Mouse (Mus musculus) testis, adult 2 months (tissue): ENCODE results near the gene Cdiptos. TPM values are rescaled to one million over a fixed set of nuclear protein-coding genes. Genes with fewer than 3 reads are reported as not detected.

ENCODE experiments used
- H3K27ac ChIP-seq: fragments of 200-500 bp; 2 replicates; pipeline ENCODE4 v1.5.1; 2012; ENCODE audit warnings: low read depth, low read length; ENCODE audit not compliant: control insufficient read depth, insufficient read depth
- H3K27me3 ChIP-seq: fragments of 200-500 bp; 2 replicates; pipeline ENCODE4 v1.6.1; 2012; ENCODE audit warnings: mild to moderate bottlenecking, low read length, moderate library complexity; ENCODE audit not compliant: control insufficient read depth, insufficient read depth
- H3K36me3 ChIP-seq: fragments of 200-500 bp; 2 replicates; pipeline ENCODE4 v1.6.1; 2012; ENCODE audit warnings: mild to moderate bottlenecking, low read length; ENCODE audit not compliant: control insufficient read depth, insufficient read depth
- H3K4me1 ChIP-seq: fragments of 200-500 bp; 2 replicates; pipeline ENCODE4 v1.6.1; 2012; ENCODE audit warnings: low read length; ENCODE audit not compliant: control insufficient read depth, insufficient read depth
- H3K4me3 ChIP-seq: fragments of 200-500 bp; 2 replicates; pipeline ENCODE4 v1.5.1; 2012; ENCODE audit warnings: low read depth, mild to moderate bottlenecking, low read length, moderate library complexity, mixed read lengths; ENCODE audit not compliant: control insufficient read depth
- CTCF ChIP-seq: fragments of 200-500 bp; IDR thresholded peaks from 2 replicates; pipeline ENCODE4 v1.5.1; 2012; ENCODE audit warnings: low read depth, mild to moderate bottlenecking, inconsistent platforms, low read length, moderate library complexity; ENCODE audit not compliant: control insufficient read depth, insufficient read depth, insufficient replicate concordance
- POLR2A ChIP-seq: fragments of 200-500 bp; IDR thresholded peaks from 2 replicates; pipeline ENCODE4 v1.6.1; 2012; ENCODE audit warnings: low read depth, mild to moderate bottlenecking, inconsistent platforms, low read length, moderate library complexity; ENCODE audit not compliant: control insufficient read depth
- polyA plus RNA-seq: library from polyadenylated mRNA; depleted of rRNA; stranded (reverse); fragments of >200 nt; gene quantifications from 2 replicates; pipeline ENCODE4 v1.2.3, GENCODE M21; 2012

The Cdiptos gene
- polyA plus RNA-seq, 1 experiment: 822 TPM

GRCm38 (mm10) chr7:126941801-126942200 is 34.1 kb downstream of the Cdiptos start:
- TF ChIP-seq POLR2A (no peak), CTCF (no peak)
- H3K27ac ChIP-seq: no peak overlapping the region

DNA sequence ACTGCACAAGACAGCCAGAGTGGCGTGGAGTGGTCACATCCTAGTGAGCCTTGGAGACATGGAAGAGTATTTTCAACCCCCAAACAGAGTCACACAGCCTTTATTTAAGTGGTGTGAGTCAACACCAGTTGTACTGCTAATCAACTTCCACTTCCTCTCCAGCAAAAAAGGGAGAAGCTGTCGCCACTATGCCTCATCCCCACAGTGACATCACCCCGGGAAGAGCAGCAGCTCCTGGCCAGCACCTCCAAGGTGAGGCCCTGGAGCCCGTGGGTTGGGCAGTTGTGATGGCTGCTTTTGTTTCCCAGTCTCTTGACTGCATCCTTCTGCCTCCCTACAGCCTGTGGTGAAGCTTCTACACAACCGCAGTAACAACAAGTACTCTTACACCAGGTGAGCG is 34.7 kb downstream of the Cdiptos start:
- no peaks in the 10 kb centered on the region for H3K27me3 ChIP-seq
- no peak overlapping the region for H3K27ac ChIP-seq
- peaks cover 7% of the 10 kb centered on the region for H3K36me3 ChIP-seq

More at GRCm38 (mm10) chr7:126941801-126942200, 34.1 kb downstream of the Cdiptos start:
- H3K4me1 ChIP-seq: peaks cover 3% of the 10 kb centered on the region
- H3K4me3 ChIP-seq: no peak overlapping the region
- peaks cover 7% of the 10 kb centered on the region for H3K36me3 ChIP-seq
- H3K27me3 ChIP-seq: no peaks in the 10 kb centered on the region

GRCm38 (mm10) chr7:126932652-126933051 is 43.2 kb downstream of the Cdiptos start:
- peaks cover 2% of the 10 kb centered on the region; the same call in 1 of the 2 replicates for H3K36me3 ChIP-seq
- H3K27me3 ChIP-seq: no peaks in the 10 kb centered on the region
- no peak overlapping the region for H3K27ac ChIP-seq
- no peak overlapping the region for H3K4me3 ChIP-seq
- H3K4me1 ChIP-seq: peaks cover 3% of the 10 kb centered on the region
- no peak for TF ChIP-seq CTCF
- no peak for TF ChIP-seq POLR2A

More for the DNA sequence above, 34.7 kb downstream of the Cdiptos start:
- peaks cover 3% of the 10 kb centered on the region for H3K4me1 ChIP-seq
- no peak for TF ChIP-seq CTCF
- no peak for TF ChIP-seq POLR2A
- H3K4me3 ChIP-seq: no peak overlapping the region

- peaks cover 2% of the 10 kb centered on the region; the same call in 1 of the 2 replicates for H3K36me3 ChIP-seq
- H3K4me3 ChIP-seq: peak overlapping the region; percentile 98
- no peak for TF ChIP-seq POLR2A
- TF ChIP-seq CTCF: no peak
- no peaks in the 10 kb centered on the region for H3K27me3 ChIP-seq
- peaks cover 3% of the 10 kb centered on the region for H3K4me1 ChIP-seq
- H3K27ac ChIP-seq: peak overlapping the region; percentile 89
Measured at GRCm38 (mm10) chr7:126929046-126929445, 46.9 kb downstream of the Cdiptos start.

DNA sequence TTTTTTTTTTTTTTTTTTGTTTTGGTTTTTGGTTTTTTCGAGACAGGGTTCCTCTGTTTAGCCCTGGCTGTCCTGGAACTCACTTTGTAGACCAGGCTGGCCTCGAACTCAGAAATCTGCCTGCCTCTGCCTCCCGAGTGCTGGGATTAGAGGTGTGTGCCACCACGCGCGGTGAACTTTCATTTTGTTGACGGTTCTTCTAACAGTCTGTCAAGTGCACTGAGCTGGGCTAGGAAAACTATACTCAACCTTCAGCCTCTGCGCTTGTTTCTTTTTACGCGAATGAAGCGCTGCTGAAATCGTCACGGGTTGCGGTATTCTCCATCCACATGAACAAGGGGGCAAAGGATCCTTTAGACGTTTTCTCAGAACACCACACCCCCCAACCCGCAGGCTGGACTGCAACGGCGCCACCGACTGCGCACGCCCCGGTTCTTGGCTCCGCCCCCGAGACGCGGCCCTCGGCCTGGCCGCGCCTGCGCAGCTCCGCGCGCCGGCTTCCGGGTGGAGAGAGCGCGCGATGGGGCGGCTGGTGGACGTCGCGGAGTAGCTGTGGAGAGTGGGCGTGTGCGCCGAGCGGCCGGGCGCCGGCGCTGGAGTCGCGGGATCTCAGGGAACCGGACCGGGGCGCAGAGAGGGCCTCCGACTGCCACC is 47.4 kb downstream of the Cdiptos start, which contains the start of gene Kctd13:
Gene Kctd13 (plus strand): TSS at position 496 of the 654 bp plus-strand sequence.
- peak; percentile 89 for TF ChIP-seq POLR2A
- no peak for TF ChIP-seq CTCF
- H3K27ac ChIP-seq: peak within 1 kb of the TSS; percentile 97

GRCm38 (mm10) chr7:126926299-126926698 is 49.6 kb downstream of the Cdiptos start:
- Histone ChIP-seq H3K27me3 (no peaks in the 10 kb centered on the region), H3K27ac (no peak overlapping the region), H3K4me3 (no peak overlapping the region; the same call in 1 of the 2 replicates), H3K4me1 (no peaks in the 10 kb centered on the region; the same call in none of the 2 replicates), H3K36me3 (peaks cover 2% of the 10 kb centered on the region)
- TF ChIP-seq POLR2A (no peak), CTCF (no peak)

More for the DNA sequence above, 47.4 kb downstream of the Cdiptos start, which contains the start of gene Kctd13:
- Histone ChIP-seq H3K27me3 (no peaks in the 10 kb centered on the region), H3K4me3 (peak within 1 kb of the TSS; percentile 98), H3K4me1 (peaks cover 3% of the 10 kb centered on the region), H3K36me3 (peaks cover 2% of the 10 kb centered on the region; the same call in 1 of the 2 replicates)

DNA sequence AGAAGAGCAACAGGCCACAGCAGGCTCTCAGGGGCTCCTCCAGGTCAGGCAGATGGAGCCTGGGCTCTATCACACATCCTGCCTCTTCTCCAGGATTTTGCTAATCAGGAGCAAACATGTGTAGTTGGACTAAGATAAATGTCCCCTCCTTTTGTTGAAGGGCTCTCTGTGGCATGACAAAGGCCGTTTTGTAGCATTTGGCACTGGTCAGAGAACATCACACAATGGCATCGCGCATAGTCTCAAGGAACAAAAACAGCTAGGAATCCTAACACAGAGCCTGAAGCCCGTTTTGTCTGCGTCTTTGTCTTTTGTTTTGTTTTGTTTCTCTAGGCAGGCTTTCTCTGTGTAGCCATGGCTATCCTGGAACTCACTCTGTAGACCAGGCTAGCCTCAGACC is 51.9 kb downstream of the Cdiptos start:
- no peaks in the 10 kb centered on the region; the same call in none of the 2 replicates for H3K4me1 ChIP-seq
- TF ChIP-seq POLR2A: no peak
- no peak for TF ChIP-seq CTCF
- H3K4me3 ChIP-seq: no peak overlapping the region
- no peaks in the 10 kb centered on the region for H3K27me3 ChIP-seq
- H3K36me3 ChIP-seq: no peaks in the 10 kb centered on the region; the same call in 1 of the 2 replicates
- H3K27ac ChIP-seq: peak overlapping the region; percentile 67
